Mouse (Mus musculus) left cerebral cortex, adult 11 months (tissue): ENCODE data around the gene Pkp1.

Experiments
- DNase-seq: peaks from one replicate; pipeline ENCODE4 v3.0.0; 2022; ENCODE audit warnings: low spot score

The Pkp1 gene

GRCm38 (mm10) chr1:135857137-135857775, 61.8 kb downstream of the Pkp1 start:
- no peak for DNase-seq

GRCm38 (mm10) chr1:135856070-135856469, 62.9 kb downstream of the Pkp1 start:
- no peak for DNase-seq

- no peak for DNase-seq
These were observed 63.7 kb downstream of the Pkp1 start for GRCm38 (mm10) chr1:135855344-135855687.

GRCm38 (mm10) chr1:135854591-135855343, 64.2 kb downstream of the Pkp1 start:
- no peak for DNase-seq

- DNase-seq: no peak
These were observed 65.8 kb downstream of the Pkp1 start for GRCm38 (mm10) chr1:135853200-135853599.

- no peak for DNase-seq
These were observed 66.8 kb downstream of the Pkp1 start for GRCm38 (mm10) chr1:135852044-135852756.

GRCm38 (mm10) chr1:135850722-135851512, 68.1 kb downstream of the Pkp1 start:
- no peak for DNase-seq

- no peak for DNase-seq
These were observed 71.2 kb downstream of the Pkp1 start for GRCm38 (mm10) chr1:135847611-135848351.

- no peak for DNase-seq
These were observed 71.9 kb downstream of the Pkp1 start for GRCm38 (mm10) chr1:135847139-135847562.

GRCm38 (mm10) chr1:135846632-135847031, 72.4 kb downstream of the Pkp1 start:
- DNase-seq: no peak

- no peak for DNase-seq
These were observed 74.5 kb downstream of the Pkp1 start for GRCm38 (mm10) chr1:135844481-135844880.

GRCm38 (mm10) chr1:135843519-135844262, 75.3 kb downstream of the Pkp1 start:
- no peak for DNase-seq

GRCm38 (mm10) chr1:135840675-135841395, 78.2 kb downstream of the Pkp1 start:
- DNase-seq: no peak

GRCm38 (mm10) chr1:135839065-135839464, 79.9 kb downstream of the Pkp1 start:
- no peak for DNase-seq

GRCm38 (mm10) chr1:135838626-135839025, 80.4 kb downstream of the Pkp1 start:
- DNase-seq: no peak

GRCm38 (mm10) chr1:135835716-135836483, 83.1 kb downstream of the Pkp1 start, which contains the start of gene Tnnt2:
TSS of gene Tnnt2 (plus strand) at chr1:135836354.
- DNase-seq: no peak

GRCm38 (mm10) chr1:135834983-135835382, 84.0 kb downstream of the Pkp1 start:
- DNase-seq: no peak

- DNase-seq: no peak
These were observed 84.7 kb downstream of the Pkp1 start for GRCm38 (mm10) chr1:135834206-135834859.

- no peak for DNase-seq
These were observed 90.1 kb downstream of the Pkp1 start for GRCm38 (mm10) chr1:135828918-135829317.
